In the genomic region with DNA sequence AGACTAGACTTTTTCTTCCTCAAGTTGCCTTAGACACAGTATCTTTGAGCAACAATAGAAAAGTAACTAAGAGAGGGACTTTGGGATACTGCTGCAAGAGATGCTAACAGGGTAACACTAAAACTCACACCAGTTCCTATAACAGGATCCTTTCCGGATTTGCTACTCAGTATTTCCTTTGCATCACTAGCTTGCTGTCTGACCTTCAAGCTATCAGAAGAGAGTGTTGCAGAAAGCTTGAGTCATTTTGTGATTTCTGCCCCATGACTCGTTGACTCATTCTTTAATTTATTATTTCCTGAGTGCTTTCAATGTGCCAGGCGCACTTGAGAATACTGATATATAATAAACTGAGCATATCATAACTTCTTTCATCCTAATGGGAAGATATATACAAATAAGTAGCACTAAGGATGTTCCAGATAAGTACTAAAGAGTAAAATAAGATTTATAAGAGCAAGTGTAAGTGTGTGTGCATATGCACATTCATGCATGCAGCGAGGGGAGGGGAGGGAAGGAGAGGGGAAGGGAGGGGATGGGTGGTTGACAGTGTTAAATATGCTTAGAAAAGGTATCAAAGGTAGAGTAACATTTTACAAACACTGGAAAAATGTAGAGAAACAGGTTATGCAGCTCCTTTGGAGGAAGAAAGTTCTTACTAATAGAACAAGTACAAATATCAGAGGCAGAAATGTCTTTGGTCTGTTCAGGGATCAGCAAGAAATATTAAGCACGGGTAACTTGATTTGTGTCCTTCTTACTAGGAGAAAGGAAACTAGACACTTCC, we compare ENCODE assay signal across 31 mouse cellular contexts. TPM values are rescaled to one million over a fixed set of nuclear protein-coding genes. Genes with fewer than 3 reads are reported as not detected.
A peak's percentile ranks its signal among the peaks of the same experiment; 100 is the strongest.
DNase-seq lines count a peak whose midpoint lies in the region; ATAC-seq and TF ChIP-seq lines count a peak whose summit lies in the region.
"Had no signal": no experiment of that assay in that cellular context is flagged by ENCODE, and none has a peak within 500 bp of the region (broad histone marks: within the 10 kb centered on the region; RNA-seq: fewer than 3 reads in every experiment).

No protein-coding gene starts in this region.

- no peak for ATAC-seq in embryonic facial prominence, embryonic 14.5 days (ENCODE audit: low read depth)
- peak; percentile 63; the same call in 1 of the 2 replicates for ATAC-seq in stomach, embryonic 14.5 days (ENCODE audit: insufficient number of reproducible peaks, insufficient read depth, low FRiP score, low read depth)
- ATAC-seq in stomach, postnatal 0 days (ENCODE audit: low FRiP score, low TSS enrichment): no peak
- no peak for ATAC-seq in liver, embryonic 11.5 days (replicated peaks; ENCODE audit: low FRiP score)
- ATAC-seq: forebrain, embryonic 16.5 days; intestine, postnatal 0 days; midbrain, embryonic 13.5 days; Patski had no signal

- H3K4me3 ChIP-seq in embryonic facial prominence, embryonic 14.5 days (ENCODE audit: low read depth, low read length): no peak overlapping the region
- no peak overlapping the region for H3K4me3 ChIP-seq in embryonic facial prominence, embryonic 10.5 days
- no peak overlapping the region for H3K4me3 ChIP-seq in stomach, embryonic 14.5 days (ENCODE audit: low read depth, low read length)
- H3K4me3 ChIP-seq in stomach, postnatal 0 days (ENCODE audit: low read depth, low read length): no peak overlapping the region
- H3K4me3 ChIP-seq in myocyte: no peak overlapping the region
- H3K4me3 ChIP-seq in liver, embryonic 11.5 days (ENCODE audit: low read depth, low read length): no peak overlapping the region
- H3K4me3 ChIP-seq: embryonic facial prominence, embryonic 12.5 days; erythroblast, embryonic 14.5 days; gastrocnemius, adult 2 months; heart, adult 2 months; heart, embryonic 12.5 days; liver, embryonic 15.5 days; megakaryocyte, embryonic 14.5 days; midbrain, embryonic 13.5 days had no signal

- no peaks in the 10 kb centered on the region for H3K36me3 ChIP-seq in embryonic facial prominence, embryonic 14.5 days (ENCODE audit: control insufficient read depth, insufficient read depth, low read length)
- H3K36me3 ChIP-seq in embryonic facial prominence, embryonic 10.5 days (replicated peaks): no peaks in the 10 kb centered on the region
- no peaks in the 10 kb centered on the region for H3K36me3 ChIP-seq in stomach, embryonic 14.5 days (ENCODE audit: control insufficient read depth, insufficient read depth, low read length)
- H3K36me3 ChIP-seq in stomach, postnatal 0 days (ENCODE audit: control insufficient read depth, insufficient read depth, low read length): no peaks in the 10 kb centered on the region
- H3K36me3 ChIP-seq in myocyte (ENCODE audit: control insufficient read depth, insufficient read depth): no peaks in the 10 kb centered on the region
- no peaks in the 10 kb centered on the region for H3K36me3 ChIP-seq in liver, embryonic 11.5 days (ENCODE audit: control insufficient read depth, insufficient read depth, low read length)
- H3K36me3 ChIP-seq: embryonic facial prominence, embryonic 12.5 days; heart, embryonic 12.5 days; liver, embryonic 15.5 days; midbrain, embryonic 13.5 days had no signal

- no peak overlapping the region for H3K9ac ChIP-seq in embryonic facial prominence, embryonic 14.5 days (ENCODE audit: low read depth, low read length)
- H3K9ac ChIP-seq in stomach, embryonic 14.5 days (replicated peaks; ENCODE audit: low read depth, low read length): no peak overlapping the region
- no peak overlapping the region for H3K9ac ChIP-seq in stomach, postnatal 0 days (ENCODE audit: low read length)
- H3K9ac ChIP-seq in liver, embryonic 11.5 days (ENCODE audit: low read depth, low read length): no peak overlapping the region
- H3K9ac ChIP-seq: embryonic facial prominence, embryonic 12.5 days; heart, embryonic 12.5 days; hindbrain, embryonic 14.5 days; liver, embryonic 15.5 days; midbrain, embryonic 13.5 days had no signal

- no peak overlapping the region for H3K27ac ChIP-seq in embryonic facial prominence, embryonic 14.5 days (replicated peaks; ENCODE audit: low read depth, low read length)
- no peak overlapping the region for H3K27ac ChIP-seq in embryonic facial prominence, embryonic 10.5 days (replicated peaks)
- H3K27ac ChIP-seq in stomach, embryonic 14.5 days (ENCODE audit: low read length): no peak overlapping the region
- no peak overlapping the region for H3K27ac ChIP-seq in stomach, postnatal 0 days (replicated peaks)
- no peak overlapping the region for H3K27ac ChIP-seq in liver, embryonic 11.5 days (ENCODE audit: low read depth, low read length)
- H3K27ac ChIP-seq: embryonic facial prominence, embryonic 12.5 days; gastrocnemius, adult 2 months; heart, adult 2 months; hindbrain, embryonic 14.5 days; liver, embryonic 15.5 days; midbrain, embryonic 13.5 days had no signal

- H3K9me3 ChIP-seq in embryonic facial prominence, embryonic 14.5 days (ENCODE audit: control insufficient read depth, low read length): no peaks in the 10 kb centered on the region
- H3K9me3 ChIP-seq in embryonic facial prominence, embryonic 10.5 days: no peaks in the 10 kb centered on the region
- no peaks in the 10 kb centered on the region for H3K9me3 ChIP-seq in stomach, embryonic 14.5 days (ENCODE audit: control insufficient read depth, low read depth, low read length)
- H3K9me3 ChIP-seq in stomach, postnatal 0 days (ENCODE audit: control insufficient read depth, low read length): no peaks in the 10 kb centered on the region
- no peaks in the 10 kb centered on the region for H3K9me3 ChIP-seq in liver, embryonic 11.5 days (ENCODE audit: control insufficient read depth, low read length)
- H3K9me3 ChIP-seq: embryonic facial prominence, embryonic 12.5 days; heart, embryonic 12.5 days; liver, embryonic 15.5 days; megakaryocyte, embryonic 14.5 days; midbrain, embryonic 13.5 days had no signal

- no peaks in the 10 kb centered on the region for H3K79me2 ChIP-seq in myocyte (ENCODE audit: control insufficient read depth, insufficient read depth)

- TF ChIP-seq POLR2A in myocyte (IDR thresholded peaks at IDR 0.05; ENCODE audit: insufficient read length, low read depth): no peak

- H3K4me1 ChIP-seq in embryonic facial prominence, embryonic 14.5 days (ENCODE audit: control insufficient read depth, insufficient read depth, low read length): no peaks in the 10 kb centered on the region
- H3K4me1 ChIP-seq in embryonic facial prominence, embryonic 10.5 days: no peaks in the 10 kb centered on the region
- H3K4me1 ChIP-seq in stomach, embryonic 14.5 days (ENCODE audit: control insufficient read depth, insufficient read depth, low read length): no peaks in the 10 kb centered on the region
- no peaks in the 10 kb centered on the region for H3K4me1 ChIP-seq in stomach, postnatal 0 days (replicated peaks; ENCODE audit: control insufficient read depth, insufficient read depth)
- H3K4me1 ChIP-seq in liver, embryonic 11.5 days (replicated peaks; ENCODE audit: control insufficient read depth, insufficient read depth, low read length): no peaks in the 10 kb centered on the region
- H3K4me1 ChIP-seq: embryonic facial prominence, embryonic 12.5 days; heart, embryonic 12.5 days; liver, embryonic 15.5 days; megakaryocyte, embryonic 14.5 days; midbrain, embryonic 13.5 days had no signal

- no peaks in the 10 kb centered on the region for H3K27me3 ChIP-seq in embryonic facial prominence, embryonic 14.5 days (replicated peaks; ENCODE audit: control insufficient read depth, insufficient read depth, low read length)
- H3K27me3 ChIP-seq in embryonic facial prominence, embryonic 10.5 days (replicated peaks; ENCODE audit: low read depth, poor library complexity, severe bottlenecking): no peaks in the 10 kb centered on the region
- no peaks in the 10 kb centered on the region for H3K27me3 ChIP-seq in stomach, embryonic 14.5 days (ENCODE audit: control insufficient read depth, insufficient read depth, low read length)
- H3K27me3 ChIP-seq in stomach, postnatal 0 days (ENCODE audit: control insufficient read depth, insufficient read depth, low read length): no peaks in the 10 kb centered on the region
- no peaks in the 10 kb centered on the region for H3K27me3 ChIP-seq in myocyte (ENCODE audit: control insufficient read depth, insufficient read depth, insufficient read length)
- H3K27me3 ChIP-seq in liver, embryonic 11.5 days (replicated peaks; ENCODE audit: control insufficient read depth, insufficient read depth, low read length): no peaks in the 10 kb centered on the region
- H3K27me3 ChIP-seq: CH12.LX; embryonic facial prominence, embryonic 12.5 days; heart, embryonic 12.5 days; liver, embryonic 15.5 days; megakaryocyte, embryonic 14.5 days; midbrain, embryonic 13.5 days had no signal

- TF ChIP-seq CTCF in stomach, postnatal 0 days (IDR thresholded peaks at IDR 0.05; ENCODE audit: low read depth): no peak

- peak; percentile 42 for DNase-seq in embryonic facial prominence, embryonic 14.5 days (ENCODE audit: low spot score)
- DNase-seq in embryonic facial prominence, embryonic 10.5 days (ENCODE audit: low spot score): no peak
- DNase-seq in stomach, postnatal 0 days (ENCODE audit: low spot score): no peak
- DNase-seq in T-cell, adult 2 months (ENCODE audit: low spot score): no peak
- DNase-seq in liver, embryonic 11.5 days (ENCODE audit: low spot score): no peak
- DNase-seq: B cell, adult 2 months; cerebellum, adult 11 months; cerebellum, adult 9-10 months; cerebellum, postnatal 36 days; gastrocnemius, adult 2 months; heart, adult 2 months; kidney, adult 9 months; kidney, postnatal 10 days; layer of hippocampus, adult 9-11 months; liver; lung, postnatal 4 days; thymus, adult 18-20 months; thymus, postnatal 25 days had no signal

- no peak overlapping the region for H3K4me2 ChIP-seq in embryonic facial prominence, embryonic 14.5 days (ENCODE audit: low read depth, low read length)
- H3K4me2 ChIP-seq in stomach, embryonic 14.5 days (replicated peaks; ENCODE audit: low read depth, low read length): no peak overlapping the region
- H3K4me2 ChIP-seq in stomach, postnatal 0 days (replicated peaks; ENCODE audit: low read depth): no peak overlapping the region
- H3K4me2 ChIP-seq in myocyte (ENCODE audit: low read depth): peak overlapping the region; percentile 20
- H3K4me2 ChIP-seq in liver, embryonic 11.5 days: no peak overlapping the region
- H3K4me2 ChIP-seq: embryonic facial prominence, embryonic 12.5 days; heart, embryonic 12.5 days; hindbrain, embryonic 14.5 days; liver, embryonic 15.5 days; midbrain, embryonic 13.5 days had no signal

- 75% methylated on average over 5 of the region's 5 CpGs for WGBS in embryonic facial prominence, embryonic 14.5 days
- 84% methylated on average over 5 of the region's 5 CpGs for WGBS in embryonic facial prominence, embryonic 10.5 days
- WGBS in stomach, embryonic 14.5 days: 53% methylated on average over 5 of the region's 5 CpGs
- WGBS in stomach, postnatal 0 days: 41% methylated on average over 5 of the region's 5 CpGs
- WGBS in liver, embryonic 11.5 days: 73% methylated on average over 5 of the region's 5 CpGs

- no peak overlapping the region for H3ac ChIP-seq in myocyte (ENCODE audit: control insufficient read depth, insufficient read length)

- no peak for TF ChIP-seq EP300 in stomach, postnatal 0 days (optimal IDR thresholded peaks at IDR 0.05)

RNA-seq across cellular contexts. Expression of a gene that starts 44.2 kb away (rescaled TPM):
- polyA plus RNA-seq in embryonic facial prominence, embryonic 14.5 days (2014; fragmentation: Nextera tagmentation; extraction: Ambion mirVana): 27.0 and 27.6 TPM in 2 replicates
- polyA plus RNA-seq in embryonic facial prominence, embryonic 10.5 days (2016; fragmentation: Nextera tagmentation; extraction: Ambion mirVana): 24.2 and 27.0 TPM in 2 replicates
- 42.7 and 48.7 TPM in 2 replicates for polyA plus RNA-seq in stomach, embryonic 14.5 days (2014; fragmentation: Nextera tagmentation; extraction: Ambion mirVana)
- polyA plus RNA-seq in stomach, postnatal 0 days (2015; fragmentation: Nextera tagmentation; extraction: Ambion mirVana): 7.8 and 9.1 TPM in 2 replicates
- 4.8 TPM for polyA plus RNA-seq in myocyte (2012; fragmentation: generic; extraction: Trizol)
- 3.8 and 5.1 TPM in 2 replicates for polyA plus RNA-seq in liver, embryonic 11.5 days (2014; fragmentation: Nextera tagmentation; extraction: Ambion mirVana)
